Mouse (Mus musculus) spleen, postnatal 14 days (tissue): Measurements from ENCODE around the gene Slc41a2.
"Not testable (repeated sequence)": the region's sequence is repeated elsewhere in the genome, so short reads cannot be mapped to it uniquely, and the experiment has no call there.

Experiments
- DNase-seq, 2 experiments: peaks; one replicate each; pipeline ENCODE4 v3.0.0; 2021 to 2022; ENCODE audit warnings: low spot score in 2 of 2

Slc41a2 gene

GRCm38 (mm10) chr10:83337159-83337951, at the start of gene Slc41a2:
Gene Slc41a2 (minus strand): TSS chr10:83337882.
- peak; percentile 10 to 36 for DNase-seq

- DNase-seq, result no peak
These were observed 47.7 kb upstream of the Slc41a2 start for GRCm38 (mm10) chr10:83385330-83385910.

GRCm38 (mm10) chr10:83384456-83385215, 47.0 kb upstream of the Slc41a2 start:
- no peak for DNase-seq

- DNase-seq, result no peak
These were observed 46.2 kb upstream of the Slc41a2 start for GRCm38 (mm10) chr10:83383863-83384262.

- DNase-seq, result no peak
These were observed 45.3 kb upstream of the Slc41a2 start for GRCm38 (mm10) chr10:83382988-83383387.

GRCm38 (mm10) chr10:83382528-83382927, 44.8 kb upstream of the Slc41a2 start:
- no peak for DNase-seq

- DNase-seq, result no peak
These were observed 42.8 kb upstream of the Slc41a2 start for GRCm38 (mm10) chr10:83380501-83380900.

- no peak for DNase-seq
These were observed 40.6 kb upstream of the Slc41a2 start for GRCm38 (mm10) chr10:83378083-83378833.

GRCm38 (mm10) chr10:83376911-83377682, 39.4 kb upstream of the Slc41a2 start:
- DNase-seq, result no peak

- DNase-seq, result not testable (repeated sequence)
These were observed 37.8 kb upstream of the Slc41a2 start for GRCm38 (mm10) chr10:83375458-83375857.

- DNase-seq, result no peak
These were observed 36.5 kb upstream of the Slc41a2 start for GRCm38 (mm10) chr10:83374045-83374656.

- no peak for DNase-seq
These were observed 31.2 kb upstream of the Slc41a2 start for GRCm38 (mm10) chr10:83368918-83369317.

- DNase-seq, result no peak
These were observed 25.8 kb upstream of the Slc41a2 start for GRCm38 (mm10) chr10:83363451-83363850.

- no peak for DNase-seq
These were observed 24.1 kb upstream of the Slc41a2 start for GRCm38 (mm10) chr10:83361643-83362382.

- no peak for DNase-seq
These were observed 22.7 kb upstream of the Slc41a2 start for GRCm38 (mm10) chr10:83360356-83360755.

- DNase-seq, result peak; percentile 86 to 87
These were observed 22.3 kb upstream of the Slc41a2 start, which contains the start of gene D10Wsu102e for GRCm38 (mm10) chr10:83359956-83360355. Gene D10Wsu102e (plus strand): TSS chr10:83360221.

GRCm38 (mm10) chr10:83359451-83359850, 21.8 kb upstream of the Slc41a2 start:
- DNase-seq, result no peak

GRCm38 (mm10) chr10:83356416-83356815, 18.7 kb upstream of the Slc41a2 start:
- DNase-seq, result no peak

GRCm38 (mm10) chr10:83354333-83354719, 16.6 kb upstream of the Slc41a2 start:
- DNase-seq, result no peak
